Mouse (Mus musculus): Measurements from ENCODE around the gene Frmd4a.

DNA sequence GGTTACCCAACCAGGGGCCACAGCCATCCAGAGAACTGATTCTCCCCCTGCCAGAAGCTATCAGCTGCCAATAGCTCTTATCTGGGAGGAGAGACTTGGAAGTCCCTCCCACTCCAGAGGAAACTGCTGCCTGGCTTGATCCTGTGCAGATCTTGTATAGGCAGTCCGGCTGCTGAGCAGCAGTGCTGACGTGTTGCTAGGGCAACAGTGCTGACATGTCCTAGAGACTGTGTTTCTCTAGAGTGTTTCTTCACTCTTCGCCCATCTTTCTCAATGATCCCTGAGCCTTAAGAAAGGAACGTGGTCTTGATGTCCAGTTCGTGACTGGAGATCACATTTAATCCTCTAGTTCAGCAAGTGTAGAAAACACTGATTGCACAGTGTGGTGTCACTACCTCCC lies 326.9 kb downstream of the Frmd4a start:
- TF ChIP-seq GATA1 (IDR thresholded peaks at IDR 0.05; ENCODE audit: borderline replicate concordance, low read length) (no peak), FLI1 (IDR thresholded peaks at IDR 0.05; ENCODE audit: low read length) (no peak)
